Mouse (Mus musculus) liver, embryonic 11.5 days (tissue): ENCODE measurements around the gene Clock. TPM values are rescaled to one million over a fixed set of nuclear protein-coding genes. Genes with fewer than 3 reads are reported as not detected.

ENCODE experiments used
- ATAC-seq: fragments of 200-750 bp; cut with Nextera tagmentation; replicated peaks from 2 replicates; pipeline ENCODE4 v1.8.0; 2017; ENCODE audit warnings: moderate number of reproducible peaks, mild to moderate bottlenecking, moderate TSS enrichment, moderate library complexity; ENCODE audit not compliant: low FRiP score
- DNase-seq: peaks from one replicate; pipeline ENCODE4 v3.0.0-alpha.2; 2017; ENCODE audit warnings: low spot score
- H3K27ac ChIP-seq: fragments of 300-500 bp; sonication (generic); 2 replicates; pipeline ENCODE4 v1.5.1; 2014; ENCODE audit warnings: mild to moderate bottlenecking, low read depth, low read length, control low read depth
- H3K27me3 ChIP-seq: fragments of 300-500 bp; sonication (generic); replicated peaks from 2 replicates; pipeline ENCODE4 v1.6.1; 2014; ENCODE audit warnings: low read length, mixed read lengths; ENCODE audit not compliant: control insufficient read depth, insufficient read depth
- H3K36me3 ChIP-seq: fragments of 300-500 bp; sonication (generic); 2 replicates; pipeline ENCODE4 v1.6.1; 2014; ENCODE audit warnings: mild to moderate bottlenecking, low read length, moderate library complexity, mixed read lengths; ENCODE audit not compliant: control insufficient read depth, insufficient read depth
- H3K4me1 ChIP-seq: fragments of 300-500 bp; sonication (generic); replicated peaks from 2 replicates; pipeline ENCODE4 v1.6.1; 2014; ENCODE audit warnings: low read length, mixed read lengths; ENCODE audit not compliant: control insufficient read depth, insufficient read depth
- H3K4me2 ChIP-seq: fragments of 300-500 bp; sonication (generic); 2 replicates; pipeline ENCODE4 v1.6.1; 2014; ENCODE audit warnings: mild to moderate bottlenecking, control low read depth, moderate library complexity
- H3K4me3 ChIP-seq: fragments of 300-500 bp; sonication (generic); 2 replicates; pipeline ENCODE4 v1.5.1; 2014; ENCODE audit warnings: low read depth, low read length, control low read depth
- H3K9ac ChIP-seq: fragments of 300-500 bp; sonication (generic); 2 replicates; pipeline ENCODE4 v1.6.1; 2014; ENCODE audit warnings: low read depth, low read length, control low read depth
- H3K9me3 ChIP-seq: fragments of 300-500 bp; sonication (generic); 2 replicates; pipeline ENCODE4 v1.6.1; 2016; ENCODE audit warnings: low read length, inconsistent platforms, mixed read lengths; ENCODE audit not compliant: control insufficient read depth
- WGBS: fragments of 180-500 bp; shearing (Covaris S2); extraction: QIAGEN DNeasy Blood & Tissue Kit; methylation state at CpG from one replicate; pipeline ENCODE4 v1.1.7; 2014; 5-methylcytosine and 5-hydroxymethylcytosine counted together
- polyA plus RNA-seq: library from polyadenylated mRNA; unstranded; fragments of >200 nt; fragmentation: Nextera tagmentation; extraction: Ambion mirVana; gene quantifications from 2 replicates; pipeline ENCODE4 v1.2.1, GENCODE M21; 2014

Clock gene
- polyA plus RNA-seq, 1 experiment from 2014 or later = 8.2 TPM

- Histone ChIP-seq H3K4me2 (no peak overlapping the region), H3K27me3 (no peaks in the 10 kb centered on the region), H3K36me3 (no peaks in the 10 kb centered on the region), H3K9me3 (no peaks in the 10 kb centered on the region), H3K4me1 (peaks cover 3% of the 10 kb centered on the region; the same call in 1 of the 2 replicates), H3K27ac (no peak overlapping the region), H3K9ac (no peak overlapping the region), H3K4me3 (no peak overlapping the region)
- ATAC-seq (no peak), DNase-seq (no peak)
- WGBS = 86% methylated on average over 2 of the region's 2 CpGs
Observed at GRCm38 (mm10) chr5:76302009-76302408, 2.6 kb downstream of the Clock start.

GRCm38 (mm10) chr5:76289234-76289691 is 15.3 kb downstream of the Clock start:
- Histone ChIP-seq H3K9me3 (no peaks in the 10 kb centered on the region), H3K9ac (no peak overlapping the region), H3K4me3 (no peak overlapping the region), H3K27ac (no peak overlapping the region), H3K36me3 (no peaks in the 10 kb centered on the region), H3K4me1 (0 out of 2 replicates have a peak, but pooled peaks cover 3% of the 10 kb centered on the region), H3K4me2 (no peak overlapping the region), H3K27me3 (no peaks in the 10 kb centered on the region)
- WGBS = 82% methylated on average over 8 of the region's 8 CpGs
- no peak for DNase-seq
- no peak for ATAC-seq

GRCm38 (mm10) chr5:76288256-76288655 is 16.3 kb downstream of the Clock start:
- H3K27me3 ChIP-seq = no peaks in the 10 kb centered on the region
- DNase-seq (no peak), ATAC-seq (no peak)
- no peaks in the 10 kb centered on the region for H3K36me3 ChIP-seq
- 0 out of 2 replicates have a peak, but pooled peaks cover 6% of the 10 kb centered on the region for H3K4me1 ChIP-seq
- no peak overlapping the region for H3K27ac ChIP-seq
- H3K4me2 ChIP-seq = no peak overlapping the region
- H3K9ac ChIP-seq = no peak overlapping the region
- WGBS = 82% methylated on average over 3 of the region's 3 CpGs
- H3K9me3 ChIP-seq = no peaks in the 10 kb centered on the region
- no peak overlapping the region for H3K4me3 ChIP-seq

GRCm38 (mm10) chr5:76287062-76287461 is 17.5 kb downstream of the Clock start:
- ATAC-seq (no peak), DNase-seq (no peak)
- no peaks in the 10 kb centered on the region for H3K27me3 ChIP-seq
- H3K4me3 ChIP-seq = no peak overlapping the region
- WGBS = 74% methylated on average over 5 of the region's 5 CpGs
- H3K36me3 ChIP-seq = no peaks in the 10 kb centered on the region
- no peak overlapping the region for H3K4me2 ChIP-seq
- H3K27ac ChIP-seq = no peak overlapping the region
- no peaks in the 10 kb centered on the region for H3K9me3 ChIP-seq
- 0 out of 2 replicates have a peak, but pooled peaks cover 6% of the 10 kb centered on the region for H3K4me1 ChIP-seq
- H3K9ac ChIP-seq = no peak overlapping the region

GRCm38 (mm10) chr5:76285699-76286098 is 18.9 kb downstream of the Clock start:
- 0 out of 2 replicates have a peak, but pooled peaks cover 6% of the 10 kb centered on the region for H3K4me1 ChIP-seq
- H3K4me2 ChIP-seq = no peak overlapping the region
- no peak for ATAC-seq
- H3K9ac ChIP-seq = no peak overlapping the region
- H3K4me3 ChIP-seq = no peak overlapping the region
- no peaks in the 10 kb centered on the region for H3K27me3 ChIP-seq
- WGBS = 77% methylated on average over 4 of the region's 4 CpGs
- H3K36me3 ChIP-seq = no peaks in the 10 kb centered on the region
- no peaks in the 10 kb centered on the region for H3K9me3 ChIP-seq
- H3K27ac ChIP-seq = no peak overlapping the region
- no peak for DNase-seq

- H3K27ac ChIP-seq = no peak overlapping the region
- H3K9me3 ChIP-seq = no peaks in the 10 kb centered on the region
- 41% methylated on average over 1 of the region's 1 CpGs for WGBS
- H3K4me3 ChIP-seq = no peak overlapping the region
- no peaks in the 10 kb centered on the region for H3K27me3 ChIP-seq
- H3K4me1 ChIP-seq = 0 out of 2 replicates have a peak, but pooled peaks cover 6% of the 10 kb centered on the region
- ATAC-seq (peak; percentile 90), DNase-seq (no peak)
- no peaks in the 10 kb centered on the region for H3K36me3 ChIP-seq
- H3K4me2 ChIP-seq = no peak overlapping the region
- H3K9ac ChIP-seq = no peak overlapping the region
Observed at GRCm38 (mm10) chr5:76283890-76284289, 20.7 kb downstream of the Clock start.

- Histone ChIP-seq H3K4me3 (no peak overlapping the region), H3K9ac (no peak overlapping the region), H3K4me2 (no peak overlapping the region), H3K9me3 (no peaks in the 10 kb centered on the region), H3K27ac (no peak overlapping the region), H3K4me1 (no peaks in the 10 kb centered on the region), H3K36me3 (no peaks in the 10 kb centered on the region), H3K27me3 (no peaks in the 10 kb centered on the region)
- ATAC-seq (no peak), DNase-seq (no peak)
- 59% methylated on average over 4 of the region's 4 CpGs for WGBS
Observed at GRCm38 (mm10) chr5:76274977-76275376, 29.6 kb downstream of the Clock start.

GRCm38 (mm10) chr5:76250948-76251347 is 53.6 kb downstream of the Clock start:
- DNase-seq (no peak), ATAC-seq (no peak)
- Histone ChIP-seq H3K9me3 (no peaks in the 10 kb centered on the region), H3K27ac (no peak overlapping the region), H3K27me3 (no peaks in the 10 kb centered on the region), H3K9ac (no peak overlapping the region), H3K36me3 (no peaks in the 10 kb centered on the region), H3K4me2 (no peak overlapping the region), H3K4me1 (no peaks in the 10 kb centered on the region), H3K4me3 (no peak overlapping the region)
- WGBS = 95% methylated on average over 3 of the region's 3 CpGs

GRCm38 (mm10) chr5:76246539-76246938 is 58.1 kb downstream of the Clock start:
- no peaks in the 10 kb centered on the region for H3K36me3 ChIP-seq
- no peak for ATAC-seq

More at GRCm38 (mm10) chr5:76246539-76246938, 58.1 kb downstream of the Clock start:
- no peaks in the 10 kb centered on the region for H3K4me1 ChIP-seq
- H3K27me3 ChIP-seq = no peaks in the 10 kb centered on the region
- H3K27ac ChIP-seq = no peak overlapping the region
- no peak overlapping the region for H3K4me2 ChIP-seq
- no peaks in the 10 kb centered on the region for H3K9me3 ChIP-seq
- DNase-seq = no peak
- no peak overlapping the region for H3K4me3 ChIP-seq
- H3K9ac ChIP-seq = no peak overlapping the region
